ENCODE assay signal across 19 mouse cellular contexts in the genomic region with DNA sequence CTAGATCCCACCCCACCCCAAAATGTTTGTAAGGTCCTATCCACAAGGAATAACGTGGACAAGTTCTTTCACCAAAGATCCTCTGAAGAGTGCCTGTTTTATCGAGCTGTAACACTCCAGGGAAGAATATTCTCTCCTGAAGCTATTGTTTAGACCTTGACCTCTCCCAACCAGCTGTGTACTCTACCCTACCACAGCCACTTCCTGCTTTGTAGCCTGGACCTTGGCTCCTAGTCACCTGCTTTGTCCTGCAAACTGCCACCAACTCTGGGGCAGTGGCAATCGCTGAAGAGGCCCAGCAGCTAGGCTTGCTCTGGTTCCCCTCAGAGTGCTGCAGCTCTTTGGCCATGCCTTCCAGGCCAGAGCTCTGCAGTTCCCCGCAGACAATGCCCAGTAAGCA.
"Had no signal": no experiment of that assay in that cellular context is flagged by ENCODE, and none has a peak within 500 bp of the region (broad histone marks: within the 10 kb centered on the region; RNA-seq: fewer than 3 reads in every experiment).

No protein-coding gene starts in this region.

- H3K27me3 ChIP-seq: limb, embryonic 12.5 days; limb, embryonic 15.5 days; liver, embryonic 13.5 days; midbrain, embryonic 12.5 days; neural tube, embryonic 13.5 days; stomach, embryonic 15.5 days had no signal

- H3K36me3 ChIP-seq: limb, embryonic 12.5 days; limb, embryonic 15.5 days; liver, embryonic 13.5 days; midbrain, embryonic 12.5 days; neural tube, embryonic 13.5 days; stomach, embryonic 15.5 days had no signal

- DNase-seq: kidney, adult 9 months; kidney, postnatal 14 days; kidney, postnatal 4 days; liver, embryonic 13.5 days; lung, adult 2 months; lung, postnatal 14 days; lung, postnatal 4 days; retina, postnatal 1 day; right cerebral cortex, postnatal 25 days; spleen, adult 18-20 months; thymus, postnatal 25 days had no signal

- H3K4me2 ChIP-seq: limb, embryonic 12.5 days; limb, embryonic 15.5 days; liver, embryonic 13.5 days; midbrain, embryonic 12.5 days; neural tube, embryonic 13.5 days; stomach, embryonic 15.5 days had no signal

- ATAC-seq: midbrain, embryonic 16.5 days had no signal

- H3K27ac ChIP-seq: left cerebral cortex, adult 2 months; limb, embryonic 12.5 days; limb, embryonic 15.5 days; liver, embryonic 13.5 days; midbrain, embryonic 12.5 days; neural tube, embryonic 13.5 days; stomach, embryonic 15.5 days had no signal

- H3K9ac ChIP-seq: limb, embryonic 12.5 days; limb, embryonic 15.5 days; liver, embryonic 13.5 days; midbrain, embryonic 12.5 days; neural tube, embryonic 13.5 days; stomach, embryonic 15.5 days had no signal

- H3K4me3 ChIP-seq: left cerebral cortex, adult 2 months; limb, embryonic 12.5 days; limb, embryonic 15.5 days; liver, embryonic 13.5 days; midbrain, embryonic 12.5 days; myocyte; neural tube, embryonic 13.5 days; stomach, embryonic 15.5 days had no signal

- H3K4me1 ChIP-seq: liver, embryonic 13.5 days; midbrain, embryonic 12.5 days; stomach, embryonic 15.5 days had no signal

- H3K9me3 ChIP-seq: limb, embryonic 12.5 days; limb, embryonic 15.5 days; liver, embryonic 13.5 days; midbrain, embryonic 12.5 days; neural tube, embryonic 13.5 days; stomach, embryonic 15.5 days had no signal
